Mouse (Mus musculus) liver, embryonic 13.5 days (tissue): ENCODE data around the gene Pcp2. TPM values are rescaled to one million over a fixed set of nuclear protein-coding genes. Genes with fewer than 3 reads are reported as not detected.

Experiments used
- ATAC-seq: fragments of 200-750 bp; cut with Nextera tagmentation; 2 replicates; pipeline ENCODE4 v1.8.0; 2017; ENCODE audit warnings: low read depth, mild to moderate bottlenecking, moderate number of reproducible peaks, moderate library complexity
- DNase-seq: peaks from one replicate; pipeline ENCODE4 v3.0.0; 2022
- H3K27ac ChIP-seq: fragments of 300-500 bp; sonication (generic); 2 replicates; pipeline ENCODE4 v1.5.1; 2015; ENCODE audit warnings: moderate library complexity, mild to moderate bottlenecking, inconsistent platforms
- H3K27me3 ChIP-seq: fragments of 300-500 bp; sonication (generic); 2 replicates; pipeline ENCODE4 v1.6.1; 2015; ENCODE audit warnings: mild to moderate bottlenecking, inconsistent platforms
- H3K36me3 ChIP-seq: fragments of 300-500 bp; sonication (generic); 2 replicates; pipeline ENCODE4 v1.6.1; 2015; ENCODE audit warnings: mild to moderate bottlenecking, inconsistent platforms
- H3K4me1 ChIP-seq: fragments of 300-500 bp; sonication (generic); replicated peaks from 2 replicates; pipeline ENCODE4 v1.6.1; 2015; ENCODE audit warnings: inconsistent platforms
- H3K4me2 ChIP-seq: fragments of 300-500 bp; sonication (generic); 2 replicates; pipeline ENCODE4 v1.6.1; 2015; ENCODE audit warnings: inconsistent platforms, mild to moderate bottlenecking, moderate library complexity
- H3K4me3 ChIP-seq: fragments of 300-500 bp; sonication (generic); replicated peaks from 2 replicates; pipeline ENCODE4 v1.5.1; 2015; ENCODE audit warnings: mild to moderate bottlenecking, inconsistent platforms
- H3K9ac ChIP-seq: fragments of 300-500 bp; sonication (generic); 2 replicates; pipeline ENCODE4 v1.6.1; 2015; ENCODE audit warnings: mild to moderate bottlenecking, inconsistent platforms
- H3K9me3 ChIP-seq: fragments of 300-500 bp; sonication (generic); replicated peaks from 2 replicates; pipeline ENCODE4 v1.6.1; 2016; ENCODE audit warnings: inconsistent platforms
- WGBS: fragments of 180-500 bp; shearing (Covaris S2); methylation state at CpG from one replicate; pipeline ENCODE4 v1.1.7; 2015; ENCODE audit not compliant: insufficient replicate concordance; 5-methylcytosine and 5-hydroxymethylcytosine counted together
- polyA plus RNA-seq: library from polyadenylated mRNA; unstranded; fragments of >200 nt; fragmentation: Nextera tagmentation; extraction: Ambion mirVana; gene quantifications from 2 replicates; pipeline ENCODE4 v1.2.1, GENCODE M21; 2015

Pcp2 gene
- polyA plus RNA-seq, 1 experiment from 2014 or later = not detected

DNA sequence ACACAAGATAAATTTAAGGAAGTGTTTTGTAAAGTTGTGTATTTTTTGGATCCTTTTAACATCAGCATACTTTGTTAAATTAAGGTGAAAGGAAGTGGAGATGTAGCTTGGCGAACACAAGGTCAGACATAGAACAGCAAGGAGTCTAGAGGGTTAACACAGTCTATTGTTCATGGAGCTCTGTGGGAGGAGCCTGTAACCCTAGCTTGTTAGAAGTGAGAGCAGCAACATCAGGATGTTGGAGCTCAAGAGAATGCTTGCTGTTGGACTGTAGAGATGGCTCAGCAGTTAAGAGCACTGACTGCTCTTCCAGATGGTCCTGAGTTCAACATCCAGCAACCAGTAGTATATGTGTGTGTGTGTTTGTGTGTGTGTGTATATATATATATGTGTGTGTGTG is 23.6 kb upstream of the Pcp2 start:
- Histone ChIP-seq H3K4me1 (peaks cover 11% of the 10 kb centered on the region), H3K27me3 (0 out of 2 replicates have a peak, but pooled peaks cover 4% of the 10 kb centered on the region), H3K9me3 (no peaks in the 10 kb centered on the region), H3K27ac (no peak overlapping the region), H3K9ac (no peak overlapping the region), H3K36me3 (no peaks in the 10 kb centered on the region), H3K4me2 (no peak overlapping the region), H3K4me3 (no peak overlapping the region)
- WGBS = 30% methylated on average over 1 of the region's 1 CpGs
- DNase-seq (no peak), ATAC-seq (no peak)

DNA sequence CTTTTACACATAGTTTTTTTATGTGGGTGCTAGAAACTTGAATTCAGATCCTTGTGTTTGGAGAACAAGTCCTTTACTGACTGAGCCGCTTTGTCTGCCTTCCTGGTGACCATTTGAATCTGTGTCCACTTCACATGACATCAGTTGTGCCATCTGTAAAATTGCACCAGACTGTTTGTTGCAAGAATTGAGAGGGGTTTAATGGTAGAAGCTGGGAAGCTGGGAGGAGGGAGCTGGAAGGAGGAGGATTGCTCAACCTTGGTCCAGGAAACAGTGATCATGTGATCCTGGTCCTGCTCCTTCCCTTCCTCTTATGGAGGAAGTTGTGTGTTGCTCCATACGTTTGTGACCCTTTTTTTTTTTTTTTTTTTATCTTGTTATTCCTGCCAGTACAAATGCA is 22.9 kb upstream of the Pcp2 start:
- no peaks in the 10 kb centered on the region for H3K36me3 ChIP-seq
- 50% methylated on average over 2 of the region's 2 CpGs for WGBS
- H3K9me3 ChIP-seq = no peaks in the 10 kb centered on the region
- H3K4me1 ChIP-seq = peaks cover 11% of the 10 kb centered on the region
- H3K4me2 ChIP-seq = no peak overlapping the region
- no peak overlapping the region for H3K9ac ChIP-seq
- no peak overlapping the region for H3K27ac ChIP-seq
- ATAC-seq = no peak
- H3K27me3 ChIP-seq = 0 out of 2 replicates have a peak, but pooled peaks cover 4% of the 10 kb centered on the region
- no peak overlapping the region for H3K4me3 ChIP-seq
- DNase-seq = no peak

DNA sequence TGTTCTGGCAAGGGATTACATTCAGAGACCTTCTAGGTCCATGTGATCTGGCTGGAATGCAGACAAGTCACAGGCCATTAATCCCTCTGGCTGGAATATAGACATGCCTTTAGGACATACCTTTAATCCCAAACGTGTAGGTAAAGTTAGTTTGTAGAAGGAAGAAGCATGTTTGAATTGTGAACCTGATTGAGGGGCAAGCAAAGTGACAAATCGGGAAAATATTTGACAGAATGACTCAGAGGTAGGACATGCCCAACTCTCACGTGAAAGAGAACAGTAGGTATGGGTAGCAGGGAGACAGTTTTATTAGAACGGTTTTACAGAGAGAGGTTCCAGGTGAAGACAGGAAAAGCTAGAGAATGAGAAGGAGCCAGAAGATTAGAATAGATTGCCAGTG is 22.2 kb upstream of the Pcp2 start:
- DNase-seq (no peak), ATAC-seq (no peak)
- Histone ChIP-seq H3K4me1 (peaks cover 11% of the 10 kb centered on the region), H3K36me3 (peaks cover 2% of the 10 kb centered on the region), H3K27me3 (0 out of 2 replicates have a peak, but pooled peaks cover 4% of the 10 kb centered on the region), H3K27ac (no peak overlapping the region), H3K9ac (no peak overlapping the region), H3K4me3 (no peak overlapping the region), H3K9me3 (no peaks in the 10 kb centered on the region), H3K4me2 (no peak overlapping the region)
- 61% methylated on average over 4 of the region's 4 CpGs for WGBS

DNA sequence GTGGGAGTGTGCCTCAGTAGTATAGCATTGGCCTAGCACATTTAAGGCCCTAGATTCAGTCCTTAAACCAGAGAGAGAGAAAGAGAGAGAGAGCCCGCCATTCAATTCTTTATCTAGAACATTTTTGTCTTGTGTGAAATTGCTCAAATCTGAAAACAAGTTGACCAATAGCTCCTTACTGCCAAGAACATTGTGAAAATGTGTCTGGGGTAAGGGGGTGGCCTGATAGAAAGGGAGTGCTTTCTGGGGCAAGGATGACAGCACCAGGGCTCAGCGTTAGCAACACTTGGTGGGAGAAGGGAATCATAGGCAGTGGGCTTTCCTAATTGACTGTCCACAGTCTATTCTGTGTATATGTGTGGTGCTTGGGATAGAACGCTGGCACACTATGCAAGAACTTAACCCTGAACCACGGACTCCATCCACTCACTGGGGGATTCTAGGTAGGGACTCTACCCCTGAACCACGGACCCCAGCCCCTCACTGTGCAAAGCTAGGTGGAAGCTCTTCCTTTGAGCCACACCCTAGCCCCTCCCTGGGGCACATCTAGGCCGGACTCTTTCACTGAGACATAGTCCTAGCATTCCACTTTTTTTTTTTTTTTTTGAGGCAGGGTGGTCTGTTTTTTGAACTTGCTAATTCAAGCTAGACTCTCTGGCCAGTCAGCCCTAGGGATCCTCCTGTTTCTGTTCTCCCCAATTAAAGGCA is 21.6 kb upstream of the Pcp2 start:
- Histone ChIP-seq H3K9ac (no peak overlapping the region), H3K9me3 (no peaks in the 10 kb centered on the region), H3K4me2 (no peak overlapping the region), H3K36me3 (peaks cover 7% of the 10 kb centered on the region), H3K4me3 (no peak overlapping the region), H3K27me3 (0 out of 2 replicates have a peak, but pooled peaks cover under 1% of the 10 kb centered on the region), H3K4me1 (peaks cover 11% of the 10 kb centered on the region), H3K27ac (no peak overlapping the region)
- DNase-seq = no peak
- ATAC-seq = no peak
- WGBS = 65% methylated on average over 6 of the region's 6 CpGs

DNA sequence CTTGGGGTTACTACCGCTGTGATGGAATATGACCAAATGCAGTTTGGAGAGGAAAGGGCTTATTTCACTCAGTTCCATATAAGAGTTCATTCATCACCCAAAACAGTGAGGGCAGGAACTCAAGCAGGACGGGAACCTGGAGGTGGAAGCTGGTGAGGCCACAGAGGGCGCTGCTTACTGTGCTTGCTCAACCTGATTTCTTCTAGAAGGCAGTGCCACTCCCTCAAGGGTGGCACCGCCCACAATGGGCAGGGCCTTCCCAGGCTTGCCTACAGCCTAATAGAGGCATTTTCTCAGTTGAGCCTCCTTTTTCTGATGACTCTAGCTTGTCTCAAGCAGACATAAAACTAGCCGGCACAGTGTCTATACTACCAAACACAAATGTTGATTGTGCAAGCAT is 20.5 kb upstream of the Pcp2 start:
- H3K9ac ChIP-seq = no peak overlapping the region
- H3K36me3 ChIP-seq = peaks cover 18% of the 10 kb centered on the region
- H3K27ac ChIP-seq = no peak overlapping the region
- H3K4me1 ChIP-seq = peaks cover 11% of the 10 kb centered on the region
- H3K4me2 ChIP-seq = no peak overlapping the region
- DNase-seq (peak; percentile 62), ATAC-seq (peak; percentile 79)
- H3K27me3 ChIP-seq = no peaks in the 10 kb centered on the region
- 9% methylated on average over 5 of the region's 5 CpGs for WGBS
- no peak overlapping the region for H3K4me3 ChIP-seq
- no peaks in the 10 kb centered on the region for H3K9me3 ChIP-seq

DNA sequence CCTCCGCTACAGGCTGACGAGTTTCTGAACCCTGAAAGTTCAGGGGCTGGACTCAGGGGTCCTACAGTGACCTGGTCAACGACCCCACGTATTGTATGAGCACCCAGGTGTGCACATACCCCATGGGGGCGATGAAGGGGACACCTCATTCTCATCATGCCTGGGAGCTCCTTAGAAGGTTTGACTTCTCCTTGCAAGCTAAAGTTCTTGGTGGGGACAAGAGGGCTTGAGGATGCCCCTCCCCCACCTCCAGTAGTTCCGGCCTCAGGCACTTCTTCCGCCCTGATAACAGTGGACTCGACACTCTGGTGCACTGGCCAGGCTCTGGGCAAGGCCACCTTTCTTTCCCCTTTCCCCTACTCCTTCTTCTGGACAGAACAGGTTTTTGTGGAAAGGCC is 6.1 kb upstream of the Pcp2 start:
- H3K9me3 ChIP-seq = no peaks in the 10 kb centered on the region
- peaks cover 24% of the 10 kb centered on the region for H3K4me1 ChIP-seq
- H3K27ac ChIP-seq = peak overlapping the region; percentile 71
- ATAC-seq (peak; percentile 61), DNase-seq (peak; percentile 54)
- WGBS = 5% methylated on average over 8 of the region's 8 CpGs
- H3K36me3 ChIP-seq = peaks cover 37% of the 10 kb centered on the region
- H3K27me3 ChIP-seq = 0 out of 2 replicates have a peak, but pooled peaks cover 8% of the 10 kb centered on the region
- H3K4me2 ChIP-seq = peak overlapping the region; percentile 90
- peak overlapping the region; percentile 80 for H3K4me3 ChIP-seq
- peak overlapping the region; percentile 84 for H3K9ac ChIP-seq

DNA sequence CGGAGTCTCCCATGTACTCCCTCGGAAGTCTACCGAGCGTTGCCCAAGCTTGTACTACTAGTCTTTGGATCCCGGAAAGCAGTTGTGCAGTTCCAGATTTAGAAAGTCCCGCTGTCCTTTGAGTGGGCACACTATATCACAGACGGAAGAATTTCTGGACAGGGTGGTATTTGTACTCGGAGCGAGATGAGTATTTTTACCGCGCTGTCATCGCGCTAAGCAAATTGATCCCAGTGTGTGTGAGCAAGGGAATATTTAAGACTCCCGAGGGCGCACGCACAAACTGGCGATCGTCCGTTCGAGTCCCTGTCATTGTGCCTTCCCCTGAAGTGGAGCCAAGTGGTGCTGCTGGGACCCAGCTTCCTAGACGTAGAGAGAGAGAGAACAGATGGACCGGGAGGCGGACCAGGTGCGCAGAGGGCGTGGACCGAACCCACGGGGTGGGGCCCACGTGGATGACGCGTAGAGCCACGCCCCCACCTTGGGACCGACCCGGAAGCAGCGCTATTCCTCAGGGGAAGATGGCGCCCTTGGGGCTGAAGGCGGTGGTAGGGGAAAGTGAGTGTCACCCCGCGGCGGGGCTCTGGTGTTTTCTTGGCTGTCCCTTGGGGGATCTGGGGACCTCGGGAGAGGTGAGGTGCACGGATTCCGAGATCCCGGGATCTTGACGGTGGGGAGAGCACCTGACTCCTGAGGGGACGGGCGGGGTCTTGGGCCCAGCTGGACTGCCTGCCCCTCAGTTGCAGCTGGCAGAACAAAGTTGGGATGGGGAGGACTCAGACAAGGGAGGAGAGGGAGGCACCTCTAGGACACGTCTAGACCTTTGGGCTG is 5.5 kb upstream of the Pcp2 start, which contains the start of gene Stxbp2:
TSS of gene Stxbp2 (plus strand) at position 309 of the 831 bp plus-strand sequence.
- Histone ChIP-seq H3K4me1 (peaks cover 24% of the 10 kb centered on the region), H3K4me3 (peak within 1 kb of the TSS; percentile 80), H3K27me3 (0 out of 2 replicates have a peak, but pooled peaks cover 8% of the 10 kb centered on the region), H3K36me3 (peaks cover 31% of the 10 kb centered on the region), H3K4me2 (peak within 1 kb of the TSS; percentile 90), H3K27ac (peak within 1 kb of the TSS; percentile 71), H3K9me3 (no peaks in the 10 kb centered on the region), H3K9ac (peak within 1 kb of the TSS; percentile 84)
- ATAC-seq = peak; percentile 93
- WGBS = 5% methylated on average over 47 of the region's 47 CpGs
- DNase-seq = peak; percentile 85

DNA sequence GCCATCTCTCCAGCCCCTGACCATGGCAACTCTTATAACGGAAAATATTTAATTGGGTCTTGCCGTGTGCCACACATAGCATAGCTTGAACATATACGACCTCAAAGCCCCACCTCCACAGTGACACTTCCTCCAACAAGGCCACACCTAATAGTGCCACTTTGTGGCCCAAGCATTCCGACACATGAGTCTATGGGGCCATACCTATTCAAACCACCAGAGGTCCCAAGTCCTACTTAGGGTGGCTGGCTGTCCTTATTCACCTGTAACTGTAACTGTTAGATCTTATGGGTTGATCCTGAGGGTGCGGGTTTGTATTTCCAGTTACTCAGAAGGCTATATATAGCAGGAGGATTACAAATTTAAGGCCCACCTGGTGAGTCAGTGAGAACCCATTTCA is 2.7 kb upstream of the Pcp2 start:
- Histone ChIP-seq H3K9me3 (no peaks in the 10 kb centered on the region), H3K9ac (no peak overlapping the region), H3K4me1 (peaks cover 24% of the 10 kb centered on the region), H3K4me3 (no peak overlapping the region), H3K27me3 (0 out of 2 replicates have a peak, but pooled peaks cover 8% of the 10 kb centered on the region), H3K4me2 (no peak overlapping the region), H3K27ac (no peak overlapping the region), H3K36me3 (peaks cover 9% of the 10 kb centered on the region)
- ATAC-seq (no peak), DNase-seq (peak; percentile 15)
- WGBS = 42% methylated on average over 5 of the region's 5 CpGs

DNA sequence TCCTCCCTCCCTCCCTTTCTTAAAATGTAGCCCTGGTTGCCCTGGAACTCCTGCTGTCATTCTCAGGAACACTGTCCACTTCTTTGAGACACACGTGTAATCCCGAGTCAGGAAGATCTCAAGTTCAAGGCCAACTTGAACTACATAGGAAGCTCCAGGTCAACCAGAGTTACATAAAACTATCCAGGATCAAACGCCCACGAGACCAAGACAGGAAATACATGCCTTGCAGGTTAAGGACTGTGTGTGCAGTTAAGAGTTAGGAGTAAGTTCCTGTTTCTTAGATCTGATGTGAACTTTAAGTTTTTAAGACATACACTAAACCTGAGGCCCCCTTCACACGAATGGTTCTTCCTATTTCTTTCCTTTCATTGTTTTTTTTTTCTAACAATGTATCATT is 1.6 kb upstream of the Pcp2 start:
- peaks cover 8% of the 10 kb centered on the region; the same call in 1 of the 2 replicates for H3K36me3 ChIP-seq
- no peak overlapping the region for H3K27ac ChIP-seq
- no peak overlapping the region for H3K4me2 ChIP-seq
- no peaks in the 10 kb centered on the region for H3K9me3 ChIP-seq
- no peak overlapping the region for H3K4me3 ChIP-seq
- H3K4me1 ChIP-seq = peaks cover 24% of the 10 kb centered on the region
- 0 out of 2 replicates have a peak, but pooled peaks cover 8% of the 10 kb centered on the region for H3K27me3 ChIP-seq
- WGBS = 22% methylated on average over 5 of the region's 5 CpGs
- DNase-seq (no peak), ATAC-seq (no peak)
- H3K9ac ChIP-seq = no peak overlapping the region

DNA sequence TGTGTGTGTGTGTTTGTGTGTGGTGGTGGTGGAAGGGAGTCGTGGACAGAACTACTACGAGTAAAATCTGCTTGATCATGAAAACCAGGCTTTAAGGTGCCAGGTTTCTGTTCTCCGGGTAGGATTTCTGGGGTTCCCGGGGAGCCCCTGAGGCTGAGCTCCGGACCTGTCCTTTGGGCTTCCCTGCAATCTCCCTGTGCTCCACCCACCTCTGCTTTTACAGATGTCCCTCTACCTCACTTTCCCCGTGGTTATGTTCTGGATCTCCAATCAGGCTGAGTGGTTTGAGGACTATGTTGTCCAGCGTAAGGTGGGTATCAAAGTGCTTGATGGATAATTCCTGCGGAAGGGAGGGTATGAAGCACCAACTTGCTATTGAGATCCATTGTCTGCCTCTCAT is 3.2 kb downstream of the Pcp2 start:
- H3K4me3 ChIP-seq = peak overlapping the region; percentile 95
- H3K27me3 ChIP-seq = no peaks in the 10 kb centered on the region
- H3K27ac ChIP-seq = no peak overlapping the region
- H3K9ac ChIP-seq = peak overlapping the region; percentile 83
- peak overlapping the region; percentile 80 for H3K4me2 ChIP-seq
- peaks cover 25% of the 10 kb centered on the region for H3K36me3 ChIP-seq
- no peak for DNase-seq
- 59% methylated on average over 8 of the region's 8 CpGs for WGBS
- no peaks in the 10 kb centered on the region for H3K9me3 ChIP-seq
- no peak for ATAC-seq
- peaks cover 32% of the 10 kb centered on the region for H3K4me1 ChIP-seq

DNA sequence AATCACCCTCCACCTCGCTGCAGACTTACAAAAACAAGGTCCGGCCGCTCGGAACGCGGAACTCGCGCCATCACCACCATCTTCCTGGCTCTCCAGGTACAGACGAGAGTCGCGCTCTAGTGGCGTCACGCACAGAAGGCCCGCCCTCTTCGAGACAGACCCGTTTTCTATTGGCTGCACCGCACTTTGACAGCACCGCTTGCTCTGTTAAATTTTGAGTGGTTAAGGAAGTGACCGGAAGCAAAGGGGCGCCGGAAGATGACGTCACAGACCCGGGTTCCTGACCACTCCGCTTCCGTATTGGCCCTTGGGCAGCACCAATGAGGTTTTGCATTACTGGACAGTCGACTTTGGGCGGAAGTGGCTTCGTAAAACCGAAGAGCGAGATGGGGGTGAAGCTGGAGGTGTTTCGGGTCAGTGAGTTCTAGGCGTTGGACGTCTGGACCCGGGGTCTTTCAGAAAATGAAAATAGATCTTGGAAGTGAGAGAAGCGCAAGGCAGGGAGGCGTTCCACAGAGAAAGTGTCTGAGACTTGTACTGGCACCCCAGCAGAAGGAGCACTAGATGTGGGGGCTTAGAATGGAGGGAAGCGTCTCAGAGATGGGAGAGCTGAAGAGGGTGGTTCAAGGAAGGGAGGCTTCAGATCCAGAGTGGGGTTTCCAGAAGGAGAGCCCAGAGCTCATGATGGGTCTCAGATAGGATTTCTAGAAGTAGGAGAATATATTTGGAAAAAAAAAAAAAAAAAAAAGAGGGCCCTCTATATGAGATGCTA is 4.0 kb downstream of the Pcp2 start, which contains the start of the genes Xab2 and Pet100:
TSS of gene Xab2 (minus strand) at position 118 of the 772 bp plus-strand sequence.
TSS of gene Pet100 (plus strand) at position 350 of the 772 bp plus-strand sequence.
- Histone ChIP-seq H3K4me3 (peak within 1 kb of the TSS; percentile 95), H3K36me3 (peaks cover 32% of the 10 kb centered on the region), H3K4me2 (peak within 1 kb of the TSS; percentile 88), H3K27ac (peak within 1 kb of the TSS; percentile 53), H3K27me3 (no peaks in the 10 kb centered on the region), H3K4me1 (peaks cover 32% of the 10 kb centered on the region), H3K9ac (peak within 1 kb of the TSS; percentile 86), H3K9me3 (no peaks in the 10 kb centered on the region)
- ATAC-seq (peak; percentile 97), DNase-seq (peak; percentile 99)
- under 1% methylated on average over 37 of the region's 37 CpGs for WGBS
